Mouse (Mus musculus) kidney, adult 2 months (tissue): ENCODE measurements around the gene Efna4.

Experiments
- CTCF ChIP-seq: fragments of 200-500 bp; conservative IDR thresholded peaks from 2 replicates; pipeline ENCODE4 v1.5.1; 2011; ENCODE audit warnings: low read depth, mild to moderate bottlenecking, control low read depth, low read length, moderate library complexity, mixed read lengths; ENCODE audit not compliant: insufficient read depth, insufficient read length
- POLR2A ChIP-seq: fragments of 200-500 bp; IDR thresholded peaks from one replicate; pipeline ENCODE4 v1.6.1; 2011; ENCODE audit warnings: low read depth, low read length, control low read depth

DNA sequence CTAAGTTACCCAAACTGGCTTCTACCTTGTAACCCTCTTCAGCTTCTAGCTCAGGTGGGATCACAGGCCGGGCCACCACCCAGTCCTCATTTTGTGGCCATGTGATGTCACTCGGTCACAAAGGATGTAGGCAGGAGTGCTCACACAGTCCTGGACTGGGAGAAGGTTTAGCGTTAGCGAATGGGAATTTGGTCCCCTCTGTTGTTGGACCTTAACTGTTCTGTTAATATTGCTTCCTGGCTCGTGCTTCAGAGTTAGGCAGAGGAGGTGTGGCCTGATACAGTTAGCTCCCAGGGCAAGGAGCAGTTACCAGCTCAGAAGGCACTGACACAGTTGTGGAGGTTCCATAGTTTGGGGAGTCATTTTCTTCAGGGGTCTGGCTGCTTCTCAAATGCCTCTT lies 43.6 kb downstream of the Efna4 start:
- TF ChIP-seq CTCF = no peak
- no peak for TF ChIP-seq POLR2A
